Mouse (Mus musculus): ENCODE measurements around the gene Nr1h4.

DNA sequence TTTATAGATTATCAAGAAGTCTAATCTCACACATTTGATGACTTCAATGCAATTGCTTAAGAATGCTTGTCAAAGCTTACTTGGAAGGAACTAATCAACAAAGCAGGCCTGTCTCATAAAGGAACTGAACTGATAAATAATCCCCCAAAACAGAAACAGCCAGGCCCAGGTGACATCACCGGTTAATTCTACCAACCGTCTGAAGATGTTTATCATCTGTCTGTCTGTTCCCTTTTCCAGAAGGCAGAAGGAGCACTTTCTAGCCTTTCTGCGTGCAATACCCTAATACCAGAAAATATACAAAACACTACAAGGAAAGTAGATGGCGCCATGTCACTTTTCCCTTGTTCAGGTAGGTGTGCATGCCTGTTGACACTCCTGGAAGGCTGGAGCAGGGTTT is 43.9 kb downstream of the Nr1h4 start:
- TF ChIP-seq CTCF (IDR thresholded peaks at IDR 0.05; ENCODE audit: insufficient read depth, low read depth, low read length) (no peak), POLR2A (IDR thresholded peaks at IDR 0.05; ENCODE audit: insufficient read depth, low read depth, low read length) (no peak)
